Mouse (Mus musculus): ENCODE results near the gene Irgq.

GRCm38 (mm10) chr7:24524978-24525377 lies 5.5 kb upstream of the Irgq start:
- peak; percentile 19; the same call in 1 of the 2 replicates for TF ChIP-seq CTCF (conservative IDR thresholded peaks at IDR 0.05; ENCODE audit: insufficient read depth, insufficient read length, low read depth, low read length)
- TF ChIP-seq POLR2A (IDR thresholded peaks at IDR 0.05; ENCODE audit: low read depth, low read length): no peak

All from kidney, adult 2 months (tissue).